Comparison of ENCODE assay signal across 10 mouse cellular contexts in genomic region chr11:117826916-117827315, GRCm38 (mm10). TPM values are rescaled to one million over a fixed set of nuclear protein-coding genes. Genes with fewer than 3 reads are reported as not detected.
DNase-seq lines count a peak whose midpoint lies in the region; ATAC-seq and TF ChIP-seq lines count a peak whose summit lies in the region.
"Had no signal": no experiment of that assay in that cellular context is flagged by ENCODE, and none has a peak within 500 bp of the region (broad histone marks: within the 10 kb centered on the region; RNA-seq: fewer than 3 reads in every experiment).

No protein-coding gene starts in this region.

- no peak for ATAC-seq in forebrain, embryonic 11.5 days (replicated peaks; ENCODE audit: low FRiP score)
- ATAC-seq in forebrain, postnatal 0 days, result no peak
- ATAC-seq in lung, embryonic 15.5 days (ENCODE audit: borderline replicate concordance, extremely low read depth, low FRiP score, low TSS enrichment), result no peak
- no peak for ATAC-seq in forebrain, embryonic 12.5 days (ENCODE audit: low FRiP score)
- no peak for ATAC-seq in liver, embryonic 15.5 days (ENCODE audit: insufficient read depth)

- H3K4me3 ChIP-seq in forebrain, embryonic 11.5 days (ENCODE audit: low read depth, low read length), result no peak overlapping the region
- H3K4me3 ChIP-seq in forebrain, postnatal 0 days (ENCODE audit: low read depth, low read length), result no peak overlapping the region
- H3K4me3 ChIP-seq in lung, embryonic 15.5 days, result no peak overlapping the region
- H3K4me3 ChIP-seq in lung, adult 2 months (replicated peaks; ENCODE audit: extremely low read depth, low read depth, low read length), result no peak overlapping the region
- H3K4me3 ChIP-seq in forebrain, embryonic 12.5 days (replicated peaks), result no peak overlapping the region
- H3K4me3 ChIP-seq in liver, embryonic 15.5 days (replicated peaks), result peak overlapping the region; percentile 84; the same call in 1 of the 2 replicates
- H3K4me3 ChIP-seq in layer of hippocampus, adult 2 months, result no peak overlapping the region

- no peak for DNase-seq in forebrain, embryonic 11.5 days (ENCODE audit: low spot score)
- DNase-seq in forebrain, postnatal 0 days, result no peak
- DNase-seq in lung, adult 2 months, result no peak
- DNase-seq in layer of hippocampus, adult 2 months (ENCODE audit: low spot score in 2 of 2), result no peak
- DNase-seq in cerebellum, postnatal 25 days, result no peak
- DNase-seq: cerebellum, adult 11-12 months; right cerebral cortex, adult 18-20 months had no signal

- H3K4me2 ChIP-seq in forebrain, embryonic 11.5 days (ENCODE audit: low read depth, low read length, severe bottlenecking), result 0 out of 2 replicates have a peak overlapping the region, but pooled peaks have one; percentile 64
- no peak overlapping the region for H3K4me2 ChIP-seq in forebrain, postnatal 0 days (ENCODE audit: low read depth)
- H3K4me2 ChIP-seq in lung, embryonic 15.5 days, result peak overlapping the region; percentile 90
- H3K4me2 ChIP-seq in forebrain, embryonic 12.5 days, result peak overlapping the region; percentile 81; the same call in 1 of the 2 replicates
- peak overlapping the region; percentile 90 for H3K4me2 ChIP-seq in liver, embryonic 15.5 days

- TF ChIP-seq POLR2A in lung, adult 2 months (IDR thresholded peaks at IDR 0.05; ENCODE audit: borderline replicate concordance, extremely low read depth, low read depth, low read length), result no peak

- 77% methylated on average over 8 of the region's 8 CpGs for WGBS in forebrain, embryonic 11.5 days
- 50% methylated on average over 8 of the region's 8 CpGs for WGBS in forebrain, postnatal 0 days
- WGBS in lung, embryonic 15.5 days, result 35% methylated on average over 8 of the region's 8 CpGs
- WGBS in lung, adult 2 months, result 45% methylated on average over 8 of the region's 8 CpGs
- 72% methylated on average over 8 of the region's 8 CpGs for WGBS in forebrain, embryonic 12.5 days
- 67% methylated on average over 8 of the region's 8 CpGs for WGBS in liver, embryonic 15.5 days (ENCODE audit: insufficient replicate concordance)

- H3K27ac ChIP-seq in forebrain, embryonic 11.5 days (ENCODE audit: low read depth, low read length), result no peak overlapping the region
- H3K27ac ChIP-seq in forebrain, postnatal 0 days (ENCODE audit: low read depth, low read length), result no peak overlapping the region
- 0 out of 2 replicates have a peak overlapping the region, but pooled peaks have one; percentile 93 for H3K27ac ChIP-seq in lung, embryonic 15.5 days
- H3K27ac ChIP-seq in forebrain, embryonic 12.5 days, result no peak overlapping the region
- H3K27ac ChIP-seq in liver, embryonic 15.5 days (replicated peaks), result peak overlapping the region; percentile 93
- no peak overlapping the region for H3K27ac ChIP-seq in layer of hippocampus, adult 2 months

- H3K9me3 ChIP-seq in forebrain, embryonic 11.5 days (ENCODE audit: control insufficient read depth, low read length), result no peaks in the 10 kb centered on the region
- H3K9me3 ChIP-seq in forebrain, postnatal 0 days (ENCODE audit: low read length), result no peaks in the 10 kb centered on the region
- H3K9me3 ChIP-seq in lung, embryonic 15.5 days, result no peaks in the 10 kb centered on the region
- H3K9me3 ChIP-seq in forebrain, embryonic 12.5 days, result no peaks in the 10 kb centered on the region
- H3K9me3 ChIP-seq in liver, embryonic 15.5 days (replicated peaks), result no peaks in the 10 kb centered on the region

- H3K9ac ChIP-seq in forebrain, embryonic 11.5 days (ENCODE audit: low read length), result 0 out of 2 replicates have a peak overlapping the region, but pooled peaks have one; percentile 18
- H3K9ac ChIP-seq in forebrain, postnatal 0 days, result no peak overlapping the region
- H3K9ac ChIP-seq in lung, embryonic 15.5 days, result no peak overlapping the region
- 0 out of 2 replicates have a peak overlapping the region, but pooled peaks have one; percentile 74 for H3K9ac ChIP-seq in forebrain, embryonic 12.5 days
- H3K9ac ChIP-seq in liver, embryonic 15.5 days, result peak overlapping the region; percentile 21; the same call in 1 of the 2 replicates

- no peak for TF ChIP-seq CTCF in forebrain, postnatal 0 days (IDR thresholded peaks at IDR 0.05; ENCODE audit: low read depth)
- no peak for TF ChIP-seq CTCF in lung, adult 2 months (IDR thresholded peaks at IDR 0.05; ENCODE audit: insufficient read depth, low read length)
- TF ChIP-seq CTCF in layer of hippocampus, adult 2 months (conservative IDR thresholded peaks at IDR 0.05), result no peak

- peaks cover 14% of the 10 kb centered on the region for H3K4me1 ChIP-seq in forebrain, embryonic 11.5 days (replicated peaks; ENCODE audit: control insufficient read depth, insufficient read depth, low read length)
- peaks cover 5% of the 10 kb centered on the region; the same call in 1 of the 2 replicates for H3K4me1 ChIP-seq in forebrain, postnatal 0 days (ENCODE audit: insufficient read depth)
- H3K4me1 ChIP-seq in lung, embryonic 15.5 days, result peaks cover 82% of the 10 kb centered on the region
- peaks cover 33% of the 10 kb centered on the region for H3K4me1 ChIP-seq in lung, adult 2 months (ENCODE audit: control insufficient read depth, insufficient read depth, low read length)
- H3K4me1 ChIP-seq in forebrain, embryonic 12.5 days, result peaks cover 66% of the 10 kb centered on the region
- H3K4me1 ChIP-seq in liver, embryonic 15.5 days (replicated peaks), result peaks cover 91% of the 10 kb centered on the region

- no peaks in the 10 kb centered on the region for H3K27me3 ChIP-seq in forebrain, embryonic 11.5 days (ENCODE audit: control insufficient read depth, insufficient read depth, low read length)
- no peaks in the 10 kb centered on the region for H3K27me3 ChIP-seq in forebrain, postnatal 0 days (ENCODE audit: insufficient read depth, low read length)
- H3K27me3 ChIP-seq in lung, embryonic 15.5 days, result no peaks in the 10 kb centered on the region
- no peaks in the 10 kb centered on the region for H3K27me3 ChIP-seq in forebrain, embryonic 12.5 days
- no peaks in the 10 kb centered on the region for H3K27me3 ChIP-seq in liver, embryonic 15.5 days

- H3K36me3 ChIP-seq in forebrain, embryonic 11.5 days (ENCODE audit: control insufficient read depth, insufficient read depth, low read length), result peaks cover 2% of the 10 kb centered on the region; the same call in 1 of the 2 replicates
- H3K36me3 ChIP-seq in forebrain, postnatal 0 days (ENCODE audit: insufficient read depth), result no peaks in the 10 kb centered on the region
- peaks cover 13% of the 10 kb centered on the region; the same call in 1 of the 2 replicates for H3K36me3 ChIP-seq in lung, embryonic 15.5 days
- peaks cover 16% of the 10 kb centered on the region for H3K36me3 ChIP-seq in forebrain, embryonic 12.5 days (replicated peaks)
- H3K36me3 ChIP-seq in liver, embryonic 15.5 days (replicated peaks), result peaks cover 25% of the 10 kb centered on the region

RNA-seq across cellular contexts. Expression of gene Tk1, which starts 1.0 kb away (rescaled TPM):
- 118 and 124 TPM in 2 replicates for polyA plus RNA-seq in forebrain, embryonic 11.5 days (2014; fragmentation: Nextera tagmentation; extraction: Ambion mirVana)
- 10.3 and 29.8 TPM in 2 replicates for total RNA-seq in forebrain, postnatal 0 days (2014; rRNA removed)
- 11.1 and 12.2 TPM in 2 replicates for polyA plus RNA-seq in forebrain, postnatal 0 days (2015; fragmentation: Nextera tagmentation; extraction: Ambion mirVana)
- 145 and 147 TPM in 2 replicates for polyA plus RNA-seq in lung, embryonic 15.5 days (2015; fragmentation: Nextera tagmentation; extraction: Ambion mirVana)
- polyA plus RNA-seq in lung, adult 2 months (2012; rRNA removed), result 7.3 and 11.5 TPM in 2 replicates
- 110 and 115 TPM in 2 replicates for polyA plus RNA-seq in forebrain, embryonic 12.5 days (2016; fragmentation: Nextera tagmentation; extraction: Ambion mirVana)
- polyA plus RNA-seq in liver, embryonic 15.5 days (2015; fragmentation: Nextera tagmentation; extraction: Ambion mirVana), result 136 and 138 TPM in 2 replicates
- total RNA-seq in layer of hippocampus, adult 2 months (2021), result 1 to 10 TPM; 1.0 to 1.9 TPM

RNA-seq across cellular contexts. Expression of gene Afmid, which starts 1.2 kb away (rescaled TPM):
- 6.0 and 6.8 TPM in 2 replicates for polyA plus RNA-seq in forebrain, embryonic 11.5 days (2014; fragmentation: Nextera tagmentation; extraction: Ambion mirVana)
- 3.6 and 3.8 TPM in 2 replicates for total RNA-seq in forebrain, postnatal 0 days (2014; rRNA removed)
- polyA plus RNA-seq in forebrain, postnatal 0 days (2015; fragmentation: Nextera tagmentation; extraction: Ambion mirVana), result 7.4 and 8.8 TPM in 2 replicates
- polyA plus RNA-seq in lung, embryonic 15.5 days (2015; fragmentation: Nextera tagmentation; extraction: Ambion mirVana), result 3.8 and 5.3 TPM in 2 replicates
- polyA plus RNA-seq in lung, adult 2 months (2012; rRNA removed), result 4.3 and 6.0 TPM in 2 replicates
- 5.6 and 5.9 TPM in 2 replicates for polyA plus RNA-seq in forebrain, embryonic 12.5 days (2016; fragmentation: Nextera tagmentation; extraction: Ambion mirVana)
- 11.8 and 12.0 TPM in 2 replicates for polyA plus RNA-seq in liver, embryonic 15.5 days (2015; fragmentation: Nextera tagmentation; extraction: Ambion mirVana)
- total RNA-seq in layer of hippocampus, adult 2 months (2021), result 1 to 10 TPM; 4.8 to 7.2 TPM

RNA-seq across cellular contexts. Expression of gene Gm20708, which starts 17.4 kb away (rescaled TPM):
- 0.55 and 0.87 TPM in 2 replicates for polyA plus RNA-seq in forebrain, embryonic 11.5 days (2014; fragmentation: Nextera tagmentation; extraction: Ambion mirVana)
- total RNA-seq in forebrain, postnatal 0 days (2014; rRNA removed), result 1.5 and 2.0 TPM in 2 replicates
- 0.52 and 1.1 TPM in 2 replicates for polyA plus RNA-seq in forebrain, postnatal 0 days (2015; fragmentation: Nextera tagmentation; extraction: Ambion mirVana)
- polyA plus RNA-seq in lung, embryonic 15.5 days (2015; fragmentation: Nextera tagmentation; extraction: Ambion mirVana), result 0.24 TPM in 1 of 2 replicates, not detected in the other
- polyA plus RNA-seq in lung, adult 2 months (2012; rRNA removed), result 0.06 TPM in 1 of 2 replicates, not detected in the other
- 0.15 and 0.56 TPM in 2 replicates for polyA plus RNA-seq in forebrain, embryonic 12.5 days (2016; fragmentation: Nextera tagmentation; extraction: Ambion mirVana)
- 0.28 and 0.45 TPM in 2 replicates for polyA plus RNA-seq in liver, embryonic 15.5 days (2015; fragmentation: Nextera tagmentation; extraction: Ambion mirVana)
- total RNA-seq in layer of hippocampus, adult 2 months (2021), result 1 to 10 TPM; 1.6 to 1.7 TPM

RNA-seq across cellular contexts. Expression of gene Syngr2, which starts 17.4 kb away (rescaled TPM):
- polyA plus RNA-seq in forebrain, embryonic 11.5 days (2014; fragmentation: Nextera tagmentation; extraction: Ambion mirVana), result 32.7 and 36.6 TPM in 2 replicates
- total RNA-seq in forebrain, postnatal 0 days (2014; rRNA removed), result 11.8 and 16.9 TPM in 2 replicates
- polyA plus RNA-seq in forebrain, postnatal 0 days (2015; fragmentation: Nextera tagmentation; extraction: Ambion mirVana), result 14.4 and 15.7 TPM in 2 replicates
- polyA plus RNA-seq in lung, embryonic 15.5 days (2015; fragmentation: Nextera tagmentation; extraction: Ambion mirVana), result 63.3 and 73.7 TPM in 2 replicates
- polyA plus RNA-seq in lung, adult 2 months (2012; rRNA removed), result 180 and 191 TPM in 2 replicates
- polyA plus RNA-seq in forebrain, embryonic 12.5 days (2016; fragmentation: Nextera tagmentation; extraction: Ambion mirVana), result 20.6 and 25.5 TPM in 2 replicates
- 49.2 and 54.7 TPM in 2 replicates for polyA plus RNA-seq in liver, embryonic 15.5 days (2015; fragmentation: Nextera tagmentation; extraction: Ambion mirVana)
- 10 to 100 TPM; 10.2 to 13.4 TPM for total RNA-seq in layer of hippocampus, adult 2 months (2021)

RNA-seq across cellular contexts. Expression of gene Birc5, which starts 22.1 kb away (rescaled TPM):
- 355 and 365 TPM in 2 replicates for polyA plus RNA-seq in forebrain, embryonic 11.5 days (2014; fragmentation: Nextera tagmentation; extraction: Ambion mirVana)
- total RNA-seq in forebrain, postnatal 0 days (2014; rRNA removed), result 5.7 and 6.2 TPM in 2 replicates
- 24.9 and 31.4 TPM in 2 replicates for polyA plus RNA-seq in forebrain, postnatal 0 days (2015; fragmentation: Nextera tagmentation; extraction: Ambion mirVana)
- 352 and 368 TPM in 2 replicates for polyA plus RNA-seq in lung, embryonic 15.5 days (2015; fragmentation: Nextera tagmentation; extraction: Ambion mirVana)
- polyA plus RNA-seq in lung, adult 2 months (2012; rRNA removed), result 1.4 and 2.5 TPM in 2 replicates
- polyA plus RNA-seq in forebrain, embryonic 12.5 days (2016; fragmentation: Nextera tagmentation; extraction: Ambion mirVana), result 282 and 293 TPM in 2 replicates
- polyA plus RNA-seq in liver, embryonic 15.5 days (2015; fragmentation: Nextera tagmentation; extraction: Ambion mirVana), result 306 and 347 TPM in 2 replicates
- 1 to 10 TPM in 1 of 2 experiments, under 1 TPM in 1; 0.86 to 1.5 TPM for total RNA-seq in layer of hippocampus, adult 2 months (2021)

Comparison
In these comparisons a context has a peak if more than half of its experiments do, and no peak if none do; other contexts are left out.
1. H3K9ac ChIP-seq: peak in forebrain, embryonic 11.5 days (single experiment), forebrain, embryonic 12.5 days (single experiment) and liver, embryonic 15.5 days (single experiment); none in forebrain, postnatal 0 days (single experiment) and lung, embryonic 15.5 days (single experiment).
2. H3K27ac ChIP-seq: peak in lung, embryonic 15.5 days (single experiment) and liver, embryonic 15.5 days (single experiment); none in forebrain, embryonic 11.5 days (single experiment), forebrain, postnatal 0 days (single experiment), forebrain, embryonic 12.5 days (single experiment) and layer of hippocampus, adult 2 months (single experiment).